Mouse (Mus musculus): ENCODE data around the gene Grhl1.

GRCm38 (mm10) chr12:24571523-24572392, at the start of gene Grhl1:
- TF ChIP-seq CTCF (IDR thresholded peaks at IDR 0.05; ENCODE audit: extremely low read depth, insufficient read depth, low read length) (no peak), POLR2A (IDR thresholded peaks at IDR 0.05; ENCODE audit: extremely low read depth, insufficient read depth, low read length) (no peak)
